Mouse (Mus musculus): ENCODE results near the gene Ms4a6b.

GRCm38 (mm10) chr19:11501326-11501725 is 15.0 kb upstream of the Ms4a6b start:
- TF ChIP-seq CTCF (IDR thresholded peaks at IDR 0.05; ENCODE audit: control insufficient read depth, insufficient read depth, insufficient replicate concordance, low read depth, low read length) (no peak), POLR2A (IDR thresholded peaks at IDR 0.05; ENCODE audit: control insufficient read depth, low read depth, low read length) (no peak)

Measured in testis, adult 2 months (tissue).